Mouse (Mus musculus) ES-E14 (cell line): ENCODE results near the gene Pgrmc1.

Experiments
- CHD2 ChIP-seq: IDR thresholded peaks from 2 replicates; pipeline ENCODE4 v1.6.1; 2014; ENCODE audit warnings: mild to moderate bottlenecking, low read depth, low read length, inconsistent platforms
- HCFC1 ChIP-seq: IDR thresholded peaks from 2 replicates; pipeline ENCODE4 v1.6.1; 2012; ENCODE audit warnings: low read length, inconsistent platforms, borderline replicate concordance; ENCODE audit not compliant: insufficient read depth
- MAFK ChIP-seq: IDR thresholded peaks from 2 replicates; pipeline ENCODE4 v1.6.1; 2014; ENCODE audit warnings: mild to moderate bottlenecking, low read depth, low read length, inconsistent platforms; ENCODE audit not compliant: insufficient read depth
- ZNF384 ChIP-seq: IDR thresholded peaks from 2 replicates; pipeline ENCODE4 v1.6.1; 2012; ENCODE audit warnings: low read depth, low read length, inconsistent platforms

- TF ChIP-seq MAFK (no peak), ZNF384 (no peak), CHD2 (no peak), HCFC1 (no peak)
Measured at GRCm38 (mm10) chrX:36550906-36551305, 47.1 kb upstream of the Pgrmc1 start.
